Mouse (Mus musculus) neural tube, embryonic 11.5 days (tissue): ENCODE results near the gene Enc1. TPM values are rescaled to one million over a fixed set of nuclear protein-coding genes. Genes with fewer than 3 reads are reported as not detected.

Experiments
- ATAC-seq: fragments of 200-750 bp; cut with Nextera tagmentation; 2 replicates; pipeline ENCODE4 v1.8.0; 2017; ENCODE audit warnings: moderate number of reproducible peaks, mild to moderate bottlenecking, moderate TSS enrichment, moderate library complexity; ENCODE audit not compliant: insufficient read depth, low FRiP score, low TSS enrichment
- DNase-seq: peaks from one replicate; pipeline ENCODE4 v3.0.0-alpha.2; 2015; ENCODE audit warnings: low spot score
- H3K27ac ChIP-seq: fragments of 300-500 bp; sonication (generic); 2 replicates; pipeline ENCODE4 v1.5.1; 2014; ENCODE audit warnings: low read depth, mild to moderate bottlenecking, low read length
- H3K27me3 ChIP-seq: fragments of 300-500 bp; sonication (generic); 2 replicates; pipeline ENCODE4 v1.6.1; 2014; ENCODE audit warnings: mild to moderate bottlenecking, low read length, mixed read lengths; ENCODE audit not compliant: control insufficient read depth, insufficient read depth
- H3K36me3 ChIP-seq: fragments of 300-500 bp; sonication (generic); 2 replicates; pipeline ENCODE4 v1.6.1; 2014; ENCODE audit warnings: mild to moderate bottlenecking, low read length, moderate library complexity, mixed read lengths; ENCODE audit not compliant: control insufficient read depth, insufficient read depth
- H3K4me1 ChIP-seq: fragments of 300-500 bp; sonication (generic); 2 replicates; pipeline ENCODE4 v1.6.1; 2014; ENCODE audit warnings: low read length, mixed read lengths; ENCODE audit not compliant: control insufficient read depth, insufficient read depth
- H3K4me2 ChIP-seq: fragments of 300-500 bp; sonication (generic); 2 replicates; pipeline ENCODE4 v1.6.1; 2014; ENCODE audit warnings: low read depth, mild to moderate bottlenecking, moderate library complexity
- H3K4me3 ChIP-seq: fragments of 300-500 bp; sonication (generic); 2 replicates; pipeline ENCODE4 v1.5.1; 2014; ENCODE audit warnings: low read depth, low read length
- H3K9ac ChIP-seq: fragments of 300-500 bp; sonication (generic); 2 replicates; pipeline ENCODE4 v1.6.1; 2014; ENCODE audit warnings: mild to moderate bottlenecking, low read length
- H3K9me3 ChIP-seq: fragments of 300-500 bp; sonication (generic); 2 replicates; pipeline ENCODE4 v1.6.1; 2016; ENCODE audit warnings: low read length; ENCODE audit not compliant: control insufficient read depth
- WGBS: fragments of 180-500 bp; shearing (Covaris S2); extraction: QIAGEN DNeasy Blood & Tissue Kit; methylation state at CpG from one replicate; pipeline ENCODE4 v1.1.7; 2014; 5-methylcytosine and 5-hydroxymethylcytosine counted together
- polyA plus RNA-seq: library from polyadenylated mRNA; unstranded; fragments of >200 nt; fragmentation: Nextera tagmentation; extraction: Ambion mirVana; gene quantifications from 2 replicates; pipeline ENCODE4 v1.2.1, GENCODE M21; 2014

Gene Enc1
- polyA plus RNA-seq, 1 experiment from 2014 or later: 23.6 TPM

DNA sequence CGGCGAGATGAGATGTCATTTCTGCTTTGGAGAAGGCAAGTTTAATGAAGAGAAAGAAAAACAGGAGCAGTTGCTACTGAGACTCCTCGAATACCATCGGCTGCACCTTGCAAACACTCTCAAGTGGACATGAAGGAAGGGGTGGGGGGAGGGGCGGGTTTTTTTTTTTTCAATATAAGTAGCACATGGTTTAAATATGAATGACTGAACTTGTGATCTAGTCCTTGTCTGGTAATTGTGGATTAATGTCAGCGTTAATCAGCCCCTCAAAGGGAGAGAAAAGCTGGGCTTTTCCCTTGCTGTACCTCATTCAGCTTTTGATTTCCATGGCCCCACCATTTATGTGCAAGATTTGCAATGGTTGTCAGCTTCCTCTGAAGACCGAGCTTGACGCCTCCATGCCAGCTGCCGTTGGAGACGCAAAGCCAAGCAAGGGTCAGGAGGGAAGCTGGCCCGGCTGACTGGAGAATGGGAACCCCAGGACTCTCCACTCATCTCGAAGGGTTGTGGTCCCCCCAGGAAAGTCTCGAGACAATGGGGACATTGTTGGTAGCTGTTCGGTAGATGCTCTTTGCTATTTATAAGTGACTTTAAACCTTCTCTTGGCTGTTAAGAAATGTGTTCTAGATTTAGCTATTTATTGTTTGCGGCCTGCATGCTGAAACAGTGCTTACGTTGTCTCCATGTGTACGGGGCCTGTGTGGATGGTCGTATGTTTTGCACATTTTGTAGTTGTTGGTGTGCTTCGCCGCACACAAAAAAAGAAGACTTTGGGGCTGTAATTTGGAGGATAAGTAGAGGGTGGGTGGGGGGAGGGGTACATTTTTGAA lies 9.9 kb downstream of the Enc1 start:
- no peaks in the 10 kb centered on the region for H3K9me3 ChIP-seq
- no peaks in the 10 kb centered on the region for H3K27me3 ChIP-seq
- ATAC-seq (peak; percentile 63), DNase-seq (peak; percentile 81)
- 38% methylated on average over 20 of the region's 20 CpGs for WGBS
- no peak overlapping the region for H3K4me3 ChIP-seq
- H3K4me1 ChIP-seq: peaks cover 66% of the 10 kb centered on the region
- peak overlapping the region; percentile 80 for H3K27ac ChIP-seq
- no peak overlapping the region for H3K9ac ChIP-seq
- H3K36me3 ChIP-seq: peaks cover 11% of the 10 kb centered on the region; the same call in 1 of the 2 replicates
- H3K4me2 ChIP-seq: 0 out of 2 replicates have a peak overlapping the region, but pooled peaks have one; percentile 17

DNA sequence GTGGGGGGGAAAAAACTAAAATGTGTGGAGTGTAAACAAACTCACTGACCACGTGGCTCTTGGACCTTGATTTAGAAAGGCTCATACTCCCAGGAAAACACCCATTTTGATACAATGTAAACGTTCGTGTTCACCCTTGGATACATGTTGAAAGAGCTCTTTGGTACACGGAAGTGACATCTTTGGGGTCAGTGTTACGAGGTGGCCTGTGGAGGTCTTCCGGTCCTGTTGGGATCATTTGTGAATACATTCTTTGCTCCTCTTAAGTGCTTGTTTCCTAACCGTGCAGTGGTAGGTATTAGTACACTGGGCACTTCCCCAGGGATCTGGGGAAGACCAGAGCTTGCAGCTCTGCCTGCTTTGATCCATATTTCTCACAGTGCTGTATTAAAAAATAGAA lies 10.8 kb downstream of the Enc1 start:
- peaks cover 59% of the 10 kb centered on the region for H3K4me1 ChIP-seq
- H3K4me2 ChIP-seq: no peak overlapping the region
- peak overlapping the region; percentile 80 for H3K27ac ChIP-seq
- peaks cover 2% of the 10 kb centered on the region; the same call in 1 of the 2 replicates for H3K36me3 ChIP-seq
- 60% methylated on average over 7 of the region's 7 CpGs for WGBS
- no peaks in the 10 kb centered on the region for H3K9me3 ChIP-seq
- DNase-seq (no peak), ATAC-seq (no peak)
- no peak overlapping the region for H3K9ac ChIP-seq
- H3K27me3 ChIP-seq: no peaks in the 10 kb centered on the region
- H3K4me3 ChIP-seq: no peak overlapping the region

DNA sequence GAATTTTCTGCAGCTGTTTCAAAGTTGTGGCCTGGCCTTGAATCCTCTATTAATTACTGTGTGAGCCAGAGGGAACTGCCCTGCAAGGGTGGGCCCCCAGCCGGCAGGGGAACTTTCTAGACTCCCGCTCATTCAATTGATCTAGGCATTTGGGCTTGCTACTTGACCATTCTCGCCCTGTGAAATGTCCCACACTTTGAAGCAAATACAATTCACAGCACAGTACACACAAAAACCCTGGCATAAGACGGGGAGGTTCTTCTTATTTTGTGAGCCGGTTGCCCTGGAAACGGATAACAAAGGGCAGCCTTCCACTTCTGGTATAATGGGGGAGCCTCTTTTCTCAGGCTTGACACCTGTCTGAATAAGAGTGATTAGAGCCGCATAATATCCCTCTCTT lies 11.6 kb downstream of the Enc1 start:
- peak; percentile 39; the same call in 1 of the 2 replicates for ATAC-seq

DNA sequence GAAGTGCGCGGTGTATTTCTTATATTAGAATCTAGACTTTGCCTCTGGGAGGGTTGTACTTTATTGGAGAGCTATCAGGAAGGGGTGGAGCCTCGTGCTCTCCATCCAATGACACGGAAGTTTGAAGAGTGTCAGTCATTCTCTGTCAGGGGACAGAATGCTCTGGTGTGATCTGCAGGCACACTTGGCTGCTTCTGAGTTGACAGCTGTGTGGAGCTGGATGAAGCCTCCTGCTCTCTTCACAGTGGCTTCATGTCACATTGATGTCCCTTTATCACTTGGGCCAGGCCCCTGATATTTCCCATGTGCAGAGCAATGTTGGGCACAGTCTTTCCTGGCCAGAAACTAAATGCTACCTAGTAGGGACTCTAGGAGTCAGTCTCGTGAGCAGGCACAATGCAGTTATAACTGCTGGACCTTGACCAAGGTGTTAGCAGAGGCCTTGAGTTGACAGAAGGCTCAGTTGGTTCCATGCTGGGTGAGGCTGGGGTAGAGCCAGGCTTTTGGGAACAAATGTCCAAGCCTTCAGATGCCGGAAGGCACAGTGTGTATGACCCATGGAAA lies 12.6 kb downstream of the Enc1 start:
- peaks cover 46% of the 10 kb centered on the region for H3K4me1 ChIP-seq
- H3K4me3 ChIP-seq: no peak overlapping the region
- H3K9ac ChIP-seq: no peak overlapping the region
- WGBS: 70% methylated on average over 6 of the region's 6 CpGs
- DNase-seq (no peak), ATAC-seq (no peak)
- no peaks in the 10 kb centered on the region; the same call in 1 of the 2 replicates for H3K36me3 ChIP-seq
- H3K9me3 ChIP-seq: no peaks in the 10 kb centered on the region
- no peaks in the 10 kb centered on the region for H3K27me3 ChIP-seq
- H3K27ac ChIP-seq: no peak overlapping the region
- no peak overlapping the region for H3K4me2 ChIP-seq

More for the DNA sequence above, 11.6 kb downstream of the Enc1 start:
- Histone ChIP-seq H3K36me3 (peaks cover 2% of the 10 kb centered on the region; the same call in 1 of the 2 replicates), H3K27me3 (no peaks in the 10 kb centered on the region), H3K4me3 (no peak overlapping the region), H3K9me3 (no peaks in the 10 kb centered on the region), H3K27ac (peak overlapping the region; percentile 80), H3K4me1 (peaks cover 56% of the 10 kb centered on the region), H3K4me2 (no peak overlapping the region), H3K9ac (no peak overlapping the region)
- 44% methylated on average over 7 of the region's 7 CpGs for WGBS
- peak; percentile 83 for DNase-seq

DNA sequence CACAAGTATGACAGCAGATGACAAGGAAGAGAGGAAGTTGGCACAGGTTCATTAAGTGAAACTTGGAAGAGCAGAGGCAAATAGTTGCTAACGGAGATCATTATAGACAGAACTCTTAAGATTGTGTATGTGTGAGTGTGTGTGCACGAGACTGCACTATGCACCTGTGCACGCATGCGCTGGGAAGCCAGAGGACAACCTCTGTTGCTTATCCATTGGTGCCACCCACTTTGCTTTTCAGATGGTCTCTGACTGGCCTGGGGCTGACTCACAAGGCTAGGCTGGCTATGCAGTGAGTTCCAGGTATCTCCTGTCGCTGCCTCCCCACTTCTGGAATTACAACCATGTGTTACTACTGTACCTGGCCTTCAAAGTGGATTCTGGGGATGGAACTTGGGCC lies 13.1 kb downstream of the Enc1 start:
- Histone ChIP-seq H3K9ac (no peak overlapping the region), H3K4me1 (peaks cover 41% of the 10 kb centered on the region), H3K4me3 (no peak overlapping the region), H3K9me3 (no peaks in the 10 kb centered on the region), H3K27ac (no peak overlapping the region), H3K27me3 (no peaks in the 10 kb centered on the region), H3K4me2 (no peak overlapping the region), H3K36me3 (no peaks in the 10 kb centered on the region; the same call in 1 of the 2 replicates)
- DNase-seq (no peak), ATAC-seq (no peak)
- 92% methylated on average over 5 of the region's 5 CpGs for WGBS

DNA sequence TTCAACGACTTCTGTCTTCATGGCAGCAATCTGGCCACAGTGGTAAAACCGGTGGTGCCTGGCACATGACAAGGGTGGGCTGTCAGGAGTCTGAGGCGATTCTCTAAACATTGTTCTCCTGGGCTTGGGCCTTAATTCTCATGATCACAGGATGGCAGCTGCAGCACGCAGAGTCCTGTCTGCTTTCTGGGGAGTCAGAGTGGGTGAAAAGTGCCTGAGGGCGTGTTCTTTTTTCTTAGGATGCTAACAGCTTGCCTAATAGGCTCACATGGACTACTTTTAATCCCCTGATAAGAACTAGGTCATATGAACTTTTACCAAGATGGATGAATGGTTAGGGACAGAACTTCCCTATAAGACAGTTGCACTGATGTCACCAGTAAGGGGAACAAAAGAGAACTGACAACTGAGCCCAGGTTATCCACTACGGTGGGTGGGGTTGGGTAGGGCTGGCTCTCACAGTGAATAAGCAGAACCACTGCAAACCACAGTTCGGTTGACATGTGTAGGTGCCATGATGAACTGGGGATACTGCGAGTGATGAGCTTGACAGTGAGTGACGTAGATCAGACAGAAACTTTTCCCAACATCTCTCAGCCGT lies 13.8 kb downstream of the Enc1 start:
- H3K9me3 ChIP-seq: no peaks in the 10 kb centered on the region
- no peak overlapping the region for H3K27ac ChIP-seq
- no peaks in the 10 kb centered on the region for H3K27me3 ChIP-seq
- ATAC-seq (no peak), DNase-seq (no peak)
- H3K4me1 ChIP-seq: peaks cover 34% of the 10 kb centered on the region
- H3K9ac ChIP-seq: no peak overlapping the region
- H3K4me3 ChIP-seq: no peak overlapping the region
- no peak overlapping the region for H3K4me2 ChIP-seq
- H3K36me3 ChIP-seq: no peaks in the 10 kb centered on the region; the same call in 1 of the 2 replicates
- 82% methylated on average over 10 of the region's 10 CpGs for WGBS

DNA sequence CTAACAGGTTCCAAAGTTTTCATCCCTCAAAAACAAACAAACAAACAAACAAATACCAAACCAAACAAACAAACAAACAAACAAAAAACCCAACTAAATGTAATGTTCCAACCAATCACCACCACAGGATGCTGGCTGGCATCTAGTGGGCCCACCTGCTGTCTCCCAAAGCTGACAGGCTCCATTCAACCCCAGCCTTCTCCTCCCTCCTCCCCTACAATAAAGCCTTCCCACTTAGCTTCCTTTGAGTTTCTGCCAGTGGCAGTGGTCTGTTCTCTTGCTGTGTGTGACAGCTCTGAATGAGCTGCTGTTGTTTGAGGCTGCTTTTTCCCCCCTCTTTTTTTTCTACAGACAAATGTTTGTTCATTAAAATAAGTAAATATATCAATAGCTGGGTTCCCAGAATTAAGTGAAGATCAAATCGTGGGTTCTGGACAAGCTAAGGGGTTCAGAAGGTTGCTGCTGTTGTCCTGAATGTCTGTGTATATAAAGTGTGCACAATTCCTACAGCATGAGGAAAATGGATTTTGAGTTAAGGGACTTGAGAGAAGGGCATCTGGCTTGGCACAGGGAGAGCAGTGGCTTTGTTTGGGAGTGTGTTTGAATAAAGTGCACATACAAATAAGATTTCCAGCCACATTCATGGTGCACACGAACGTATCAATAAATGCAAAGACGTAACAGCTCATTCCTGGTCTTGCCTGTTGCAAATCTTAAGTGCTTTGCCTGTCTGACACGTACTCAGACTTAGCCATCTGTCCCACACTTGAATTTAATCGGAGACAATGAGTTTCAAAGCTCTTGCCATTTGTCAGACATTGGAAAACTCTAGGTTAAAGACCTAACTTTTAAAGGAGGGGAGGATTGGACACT lies 15.3 kb downstream of the Enc1 start:
- H3K9ac ChIP-seq: no peak overlapping the region
- H3K4me1 ChIP-seq: peaks cover 24% of the 10 kb centered on the region
- no peak overlapping the region for H3K4me2 ChIP-seq
- H3K27me3 ChIP-seq: no peaks in the 10 kb centered on the region
- H3K4me3 ChIP-seq: no peak overlapping the region
- H3K36me3 ChIP-seq: no peaks in the 10 kb centered on the region
- no peak for ATAC-seq
- DNase-seq: peak; percentile 33
- no peaks in the 10 kb centered on the region for H3K9me3 ChIP-seq
- WGBS: 38% methylated on average over 6 of the region's 6 CpGs
- H3K27ac ChIP-seq: peak overlapping the region; percentile 17; the same call in 1 of the 2 replicates

DNA sequence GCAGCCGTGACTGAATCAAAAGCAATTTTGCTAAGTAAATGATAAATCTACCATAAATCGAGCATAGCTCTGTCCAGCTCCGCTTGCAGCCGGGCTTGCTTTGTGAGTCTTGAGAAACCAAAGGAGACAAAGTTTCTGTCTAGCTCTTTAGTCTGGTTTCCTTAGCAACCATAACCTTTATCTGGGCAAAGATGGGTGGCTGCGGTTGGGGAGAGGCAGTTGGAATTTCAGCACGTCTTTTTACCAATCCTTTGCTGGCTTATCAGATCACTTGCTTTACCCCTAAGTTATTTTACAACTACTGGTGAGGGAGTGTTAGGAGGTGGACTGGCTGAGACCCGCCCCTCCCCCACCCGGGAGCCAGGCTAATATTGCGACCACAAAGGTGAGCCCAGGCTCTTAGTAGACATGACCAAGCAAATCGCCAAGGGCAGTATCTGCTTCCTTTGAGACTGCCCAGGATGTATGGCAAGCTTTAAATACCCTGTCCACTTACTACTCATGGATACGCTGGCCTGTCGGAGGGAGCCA lies 16.0 kb downstream of the Enc1 start:
- no peaks in the 10 kb centered on the region for H3K9me3 ChIP-seq
- H3K36me3 ChIP-seq: no peaks in the 10 kb centered on the region
- DNase-seq (peak; percentile 53), ATAC-seq (no peak)
- no peak overlapping the region for H3K4me3 ChIP-seq
- no peaks in the 10 kb centered on the region for H3K27me3 ChIP-seq
- WGBS: 39% methylated on average over 12 of the region's 12 CpGs
- peak overlapping the region; percentile 17; the same call in 1 of the 2 replicates for H3K27ac ChIP-seq
- H3K9ac ChIP-seq: no peak overlapping the region
- H3K4me1 ChIP-seq: peaks cover 17% of the 10 kb centered on the region
- no peak overlapping the region for H3K4me2 ChIP-seq
